Mouse (Mus musculus): ENCODE measurements around the gene Sart3.

- no peak for TF ChIP-seq ZNF384 (IDR thresholded peaks at IDR 0.05; ENCODE audit: low read depth, low read length)
- TF ChIP-seq MAFK (IDR thresholded peaks at IDR 0.05; ENCODE audit: insufficient read depth, low read depth, low read length) = no peak
- TF ChIP-seq CHD2 (IDR thresholded peaks at IDR 0.05; ENCODE audit: low read depth, low read length) = no peak
- no peak for TF ChIP-seq HCFC1 (IDR thresholded peaks at IDR 0.05; ENCODE audit: borderline replicate concordance, insufficient read depth, low read length)
- TF ChIP-seq ZC3H11A (IDR thresholded peaks at IDR 0.05; ENCODE audit: borderline replicate concordance, low read depth, low read length) = no peak
Observed at GRCm38 (mm10) chr5:113772905-113773519, 702 bp upstream of the Sart3 start.

Measured in ES-E14 (cell line).